ENCODE assay signal across 7 mouse cellular contexts in the genomic region with DNA sequence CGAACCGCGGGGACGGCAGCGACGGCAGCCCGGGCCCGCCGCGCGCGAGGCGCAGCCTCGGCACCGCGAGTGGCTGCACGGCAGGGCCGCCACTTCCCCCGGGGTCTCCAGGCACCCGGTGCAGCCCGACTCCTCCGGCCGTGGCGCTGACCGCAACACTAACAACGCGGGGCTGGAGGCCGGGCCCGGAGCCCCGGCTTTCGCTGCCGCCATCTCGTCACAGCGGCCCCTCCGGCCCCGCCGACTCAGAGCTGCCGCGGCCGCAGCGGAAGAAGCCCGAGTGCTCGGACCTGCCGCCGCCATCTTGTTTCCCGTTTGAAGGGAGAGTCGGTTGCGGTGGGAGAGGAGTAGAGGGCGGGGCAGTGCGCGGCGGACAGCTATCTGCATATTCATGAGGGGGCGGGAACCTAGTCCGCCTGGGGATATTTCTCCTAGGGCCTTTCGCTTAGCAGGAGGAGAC. TPM values are rescaled to one million over a fixed set of nuclear protein-coding genes. Genes with fewer than 3 reads are reported as not detected.
DNase-seq lines count a peak whose midpoint lies in the region; ATAC-seq and TF ChIP-seq lines count a peak whose summit lies in the region.

Gene Rnf169, minus strand, starts transcription at position 317 of the 460 bp plus-strand sequence.

- H3K36me3 ChIP-seq in intestine, postnatal 0 days (ENCODE audit: control insufficient read depth, insufficient read depth) = no peaks in the 10 kb centered on the region
- H3K36me3 ChIP-seq in midbrain, embryonic 12.5 days = no peaks in the 10 kb centered on the region
- H3K36me3 ChIP-seq in small intestine, adult 2 months (ENCODE audit: control insufficient read depth, insufficient read depth, low read length) = no peaks in the 10 kb centered on the region

- DNase-seq in adrenal gland, adult 2 months = peak; percentile 95
- DNase-seq in embryo, embryonic 11.5 days (ENCODE audit: low read depth, low spot score) = peak; percentile 79
- DNase-seq in gastrocnemius, postnatal 36 days = peak; percentile 81 to 89
- DNase-seq in left cerebral cortex, postnatal 4 days = peak; percentile 94

- no peaks in the 10 kb centered on the region; the same call in 1 of the 2 replicates for H3K4me1 ChIP-seq in intestine, postnatal 0 days (replicated peaks; ENCODE audit: control insufficient read depth, insufficient read depth, low read length)
- peaks cover 17% of the 10 kb centered on the region for H3K4me1 ChIP-seq in midbrain, embryonic 12.5 days
- peaks cover 7% of the 10 kb centered on the region; the same call in 1 of the 2 replicates for H3K4me1 ChIP-seq in small intestine, adult 2 months (ENCODE audit: control insufficient read depth, insufficient read depth, insufficient read length, low read length)

- peak within 1 kb of the TSS; percentile 99 for H3K4me3 ChIP-seq in intestine, postnatal 0 days (ENCODE audit: low read depth, low read length)
- H3K4me3 ChIP-seq in midbrain, embryonic 12.5 days = peak within 1 kb of the TSS; percentile 95
- peak within 1 kb of the TSS; percentile 98 for H3K4me3 ChIP-seq in small intestine, adult 2 months (ENCODE audit: low read depth, low read length)

- TF ChIP-seq POLR2A in small intestine, adult 2 months (IDR thresholded peaks at IDR 0.05; ENCODE audit: low read depth, low read length) = peak; percentile 98

- no peaks in the 10 kb centered on the region for H3K27me3 ChIP-seq in intestine, postnatal 0 days (replicated peaks; ENCODE audit: control insufficient read depth, insufficient read depth, low read length)
- H3K27me3 ChIP-seq in midbrain, embryonic 12.5 days = no peaks in the 10 kb centered on the region
- H3K27me3 ChIP-seq in small intestine, adult 2 months (ENCODE audit: control insufficient read depth, insufficient read depth, low read length) = no peaks in the 10 kb centered on the region

- ATAC-seq in intestine, postnatal 0 days = peak; percentile 93
- ATAC-seq in midbrain, embryonic 12.5 days (ENCODE audit: low FRiP score, low read depth) = peak; percentile 94

- H3K4me2 ChIP-seq in intestine, postnatal 0 days (replicated peaks; ENCODE audit: low read depth) = peak within 1 kb of the TSS; percentile 85
- peak within 1 kb of the TSS; percentile 67 for H3K4me2 ChIP-seq in midbrain, embryonic 12.5 days (replicated peaks)

- no peaks in the 10 kb centered on the region for H3K9me3 ChIP-seq in intestine, postnatal 0 days (ENCODE audit: control insufficient read depth)
- H3K9me3 ChIP-seq in midbrain, embryonic 12.5 days = no peaks in the 10 kb centered on the region

- peak within 1 kb of the TSS; percentile 99 for H3K9ac ChIP-seq in intestine, postnatal 0 days (ENCODE audit: low read depth, low read length)
- H3K9ac ChIP-seq in midbrain, embryonic 12.5 days (replicated peaks) = peak within 1 kb of the TSS; percentile 95

- WGBS in intestine, postnatal 0 days = under 1% methylated on average over 55 of the region's 55 CpGs
- WGBS in midbrain, embryonic 12.5 days = under 1% methylated on average over 55 of the region's 55 CpGs
- 0% methylated on average over 55 of the region's 55 CpGs for WGBS in small intestine, adult 2 months

- intact Hi-C loops in gastrocnemius, postnatal 36 days (cut with DNase I) = loop anchor here (2.0 kb wide), 1 partner anchor 53 kb away; no protein-coding TSS in a partner anchor
- intact Hi-C loops in left cerebral cortex, postnatal 4 days (cut with DNase I) = loop anchor here (10.0 kb wide), 1 partner anchor 55 kb away; no protein-coding TSS in a partner anchor

- peak within 1 kb of the TSS; percentile 90 for H3K27ac ChIP-seq in intestine, postnatal 0 days (ENCODE audit: low read depth, low read length)
- H3K27ac ChIP-seq in midbrain, embryonic 12.5 days (replicated peaks) = peak within 1 kb of the TSS; percentile 97
- peak within 1 kb of the TSS; percentile 29; the same call in 1 of the 2 replicates for H3K27ac ChIP-seq in small intestine, adult 2 months (ENCODE audit: insufficient read depth, low read depth, low read length)

- 0 out of 2 replicates have a peak, but pooled peaks have one; percentile 14 for TF ChIP-seq CTCF in intestine, postnatal 0 days (IDR thresholded peaks at IDR 0.05; ENCODE audit: low read depth)
- no peak for TF ChIP-seq CTCF in small intestine, adult 2 months (IDR thresholded peaks at IDR 0.05; ENCODE audit: extremely low read depth, insufficient read length, insufficient replicate concordance, low read depth, low read length)

RNA-seq across cellular contexts. Expression of gene Rnf169, which starts in this region (rescaled TPM):
- 10 to 100 TPM; 13.0 to 13.8 TPM for total RNA-seq in adrenal gland, adult 2 months (2021)
- polyA plus RNA-seq in adrenal gland, adult 2 months (2012; rRNA removed) = 3.7 and 5.0 TPM in 2 replicates
- total RNA-seq in gastrocnemius, postnatal 36 days (2021) = 1 to 10 TPM; 4.2 to 6.3 TPM
- 1.9 and 2.1 TPM in 2 replicates for polyA plus RNA-seq in intestine, postnatal 0 days (2015; fragmentation: Nextera tagmentation; extraction: Ambion mirVana)
- 10 to 100 TPM; 25.4 to 27.1 TPM for total RNA-seq in left cerebral cortex, postnatal 4 days (2021)
- polyA plus RNA-seq in midbrain, embryonic 12.5 days (2016; fragmentation: Nextera tagmentation; extraction: Ambion mirVana) = 7.4 and 7.8 TPM in 2 replicates
- polyA plus RNA-seq in small intestine, adult 2 months (2012; rRNA removed) = 1.4 and 2.2 TPM in 2 replicates

Comparison
In these comparisons a context has a peak if more than half of its experiments do, and no peak if none do; other contexts are left out.
1. Peak in every context shown above with its lines: DNase-seq, ATAC-seq, H3K4me3 ChIP-seq and H3K27ac ChIP-seq.
2. H3K27ac ChIP-seq: peak in every context shown above with its lines; median percentile 97 in midbrain, embryonic 12.5 days; 90 in intestine, postnatal 0 days; 29 in small intestine, adult 2 months.